Mouse (Mus musculus) liver, adult 2 months (tissue): ENCODE measurements around the gene Scube3.

ENCODE experiments used
- CTCF ChIP-seq: fragments of 200-500 bp; IDR thresholded peaks from 2 replicates; pipeline ENCODE4 v1.5.1; 2011; ENCODE audit warnings: low read depth, low read length, control low read depth
- POLR2A ChIP-seq: fragments of 200-500 bp; IDR thresholded peaks from 2 replicates; pipeline ENCODE4 v1.6.1; 2011; ENCODE audit warnings: low read length, control low read depth; ENCODE audit not compliant: insufficient read depth; ENCODE audit errors: extremely low read depth

DNA sequence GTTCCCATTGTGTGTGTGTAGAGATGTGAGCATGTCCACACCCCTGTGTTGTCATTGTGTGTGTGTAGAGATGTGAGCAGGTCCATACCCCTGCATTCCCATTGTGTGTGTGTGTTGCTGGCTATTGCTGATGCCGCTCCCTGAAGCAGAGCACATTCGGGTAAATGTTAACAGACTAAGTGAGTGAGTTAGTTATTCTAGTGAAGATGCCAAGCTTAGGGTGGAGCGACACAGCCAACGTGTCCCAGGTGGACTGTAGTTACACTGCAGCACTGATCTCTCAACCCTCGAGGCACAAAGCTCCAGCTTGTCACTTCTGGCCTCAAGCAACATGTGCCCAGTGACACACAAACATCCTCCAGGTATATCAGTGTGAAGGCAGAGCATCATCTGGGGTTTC lies 46.4 kb downstream of the Scube3 start:
- TF ChIP-seq CTCF (no peak), POLR2A (no peak)
